Mouse (Mus musculus): ENCODE measurements around the gene Ssu2.

Ssu2 gene

GRCm38 (mm10) chr6:112350452-112350851 lies 37.4 kb downstream of the Ssu2 start:
- no peak for DNase-seq (ENCODE audit: extremely low read depth, insufficient read length, low spot score)

DNA sequence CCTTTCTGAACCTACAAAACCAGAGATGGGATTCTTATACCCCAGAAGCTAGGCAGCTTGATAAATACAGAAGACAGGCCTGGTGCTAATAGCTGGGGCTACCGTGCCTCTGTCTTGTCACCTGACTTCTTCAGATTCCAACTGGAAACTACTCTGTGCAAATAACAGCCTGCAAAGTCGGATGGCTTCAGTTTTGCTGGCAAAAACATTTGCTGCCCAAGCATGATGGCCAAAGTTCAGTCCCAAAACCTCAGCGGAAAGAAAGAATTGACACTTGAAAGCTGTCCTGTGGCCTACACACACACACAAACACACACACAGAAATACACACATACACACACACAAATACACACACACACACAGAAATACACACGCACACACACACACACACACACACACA lies 48.8 kb downstream of the Ssu2 start:
- no peak for DNase-seq (ENCODE audit: extremely low read depth, insufficient read length, low spot score)

DNA sequence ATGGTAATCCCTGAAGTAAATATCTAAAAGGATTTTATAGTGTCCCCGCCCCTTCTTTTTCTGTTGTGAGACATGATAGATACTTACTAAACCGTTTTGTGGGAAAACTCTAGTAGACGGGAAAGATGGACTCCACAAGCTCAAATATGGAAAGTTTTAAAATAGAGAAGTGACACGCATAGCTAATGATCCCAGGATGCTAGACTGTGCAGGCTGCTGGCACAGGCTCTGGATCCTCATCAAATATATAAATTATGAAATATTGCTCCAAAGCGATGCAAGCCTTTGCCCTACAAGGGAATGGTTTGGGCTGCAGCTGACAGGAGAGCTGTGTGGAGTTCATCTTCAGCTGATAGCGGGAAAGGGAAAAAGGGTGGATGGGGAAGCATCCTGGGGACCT lies 50.2 kb downstream of the Ssu2 start:
- no peak for DNase-seq (ENCODE audit: extremely low read depth, insufficient read length, low spot score)

- no peak for DNase-seq (ENCODE audit: extremely low read depth, insufficient read length, low spot score)
Measured at GRCm38 (mm10) chr6:112333930-112334329, 53.9 kb downstream of the Ssu2 start.

DNA sequence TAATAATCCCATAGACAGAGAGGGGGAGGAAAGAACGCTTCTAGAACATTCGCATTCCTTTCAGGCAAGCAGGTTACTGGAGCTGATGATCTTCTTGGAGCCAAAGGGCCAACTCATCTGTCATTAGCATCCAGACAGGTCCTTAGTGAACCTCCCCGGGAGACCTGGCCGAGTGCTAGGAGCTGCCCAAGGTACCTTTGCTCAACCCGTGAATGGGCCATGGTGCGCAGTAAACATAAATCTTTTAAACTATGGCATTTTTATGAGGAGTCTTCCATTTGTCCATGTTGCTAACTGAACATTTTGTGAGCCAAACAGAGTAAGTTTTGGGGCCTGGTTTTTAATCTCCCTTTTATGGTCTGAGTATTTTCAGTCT lies 56.6 kb downstream of the Ssu2 start:
- no peak for DNase-seq (ENCODE audit: extremely low read depth, insufficient read length, low spot score)

- no peak for DNase-seq (ENCODE audit: extremely low read depth, insufficient read length, low spot score)
Measured at GRCm38 (mm10) chr6:112330520-112331222, 57.2 kb downstream of the Ssu2 start.

- DNase-seq (ENCODE audit: extremely low read depth, insufficient read length, low spot score), result no peak
Measured at GRCm38 (mm10) chr6:112327793-112328192, 60.0 kb downstream of the Ssu2 start.

DNA sequence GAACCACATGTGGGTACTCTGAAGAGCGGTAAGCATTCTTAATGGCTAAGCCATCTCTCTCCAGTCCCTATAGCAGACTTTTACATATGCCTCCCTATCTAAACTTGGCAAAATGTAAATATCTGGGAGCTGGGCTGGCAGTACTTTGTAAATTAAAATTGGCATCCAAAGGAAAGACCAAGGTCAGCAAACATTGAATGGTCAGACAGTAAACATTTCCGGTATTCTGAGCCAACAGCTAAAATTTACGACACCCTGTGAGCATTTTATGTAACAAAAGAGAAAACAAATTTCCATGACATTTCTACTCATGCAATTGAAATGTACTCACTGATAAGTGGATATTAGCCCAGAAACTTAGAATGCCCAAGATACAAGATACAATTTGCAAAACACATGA lies 62.6 kb downstream of the Ssu2 start:
- no peak for DNase-seq (ENCODE audit: extremely low read depth, insufficient read length, low spot score)

- no peak for DNase-seq (ENCODE audit: extremely low read depth, insufficient read length, low spot score)
Measured at GRCm38 (mm10) chr6:112322916-112323315, 64.9 kb downstream of the Ssu2 start.

DNA sequence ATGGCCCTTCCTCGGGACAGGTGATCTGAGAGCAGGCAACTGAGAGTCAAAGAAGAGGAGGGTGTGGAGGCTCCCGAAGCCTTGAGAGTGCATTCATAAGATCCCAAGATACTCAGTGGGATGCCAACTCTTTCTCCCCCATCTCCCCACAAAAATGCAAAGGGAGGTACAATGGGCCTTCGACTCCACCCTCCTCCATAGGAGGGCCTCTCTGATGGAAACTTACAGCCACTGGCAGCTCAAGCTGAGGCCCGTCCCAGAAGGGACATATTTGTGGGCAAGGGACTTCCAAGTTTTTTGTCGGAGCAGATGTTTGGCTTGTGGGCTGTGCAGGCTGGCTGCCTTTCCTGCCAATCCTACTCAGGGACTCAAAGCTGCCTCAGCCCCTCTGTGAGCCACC lies 67.1 kb downstream of the Ssu2 start:
- DNase-seq (ENCODE audit: extremely low read depth, insufficient read length, low spot score), result peak; percentile 82

DNA sequence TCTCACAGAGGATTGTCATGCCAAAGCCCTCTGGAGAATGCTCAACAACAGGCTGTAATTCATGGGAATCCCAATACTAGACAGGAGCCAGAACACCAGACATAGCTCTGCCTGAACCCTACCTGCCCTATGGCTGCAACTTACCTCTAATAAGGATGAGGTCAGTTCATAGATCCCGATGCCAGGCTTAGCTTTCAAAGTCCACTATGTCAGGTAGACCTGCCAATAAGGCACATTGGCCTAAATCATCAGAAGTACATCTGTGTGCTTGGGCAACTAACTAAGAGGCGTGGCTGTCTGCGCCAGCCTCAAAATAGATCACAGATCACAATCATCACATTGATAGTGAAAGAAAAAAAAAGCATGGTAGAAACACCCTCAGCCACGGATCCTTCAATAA lies 68.4 kb downstream of the Ssu2 start:
- no peak for DNase-seq (ENCODE audit: extremely low read depth, insufficient read length, low spot score)

- no peak for DNase-seq (ENCODE audit: extremely low read depth, insufficient read length, low spot score)
Measured at GRCm38 (mm10) chr6:112311385-112311784, 76.4 kb downstream of the Ssu2 start.

GRCm38 (mm10) chr6:112309330-112309938 lies 78.4 kb downstream of the Ssu2 start:
- no peak for DNase-seq (ENCODE audit: extremely low read depth, insufficient read length, low spot score)
